ENCODE assay signal across 20 mouse cellular contexts in the genomic region with DNA sequence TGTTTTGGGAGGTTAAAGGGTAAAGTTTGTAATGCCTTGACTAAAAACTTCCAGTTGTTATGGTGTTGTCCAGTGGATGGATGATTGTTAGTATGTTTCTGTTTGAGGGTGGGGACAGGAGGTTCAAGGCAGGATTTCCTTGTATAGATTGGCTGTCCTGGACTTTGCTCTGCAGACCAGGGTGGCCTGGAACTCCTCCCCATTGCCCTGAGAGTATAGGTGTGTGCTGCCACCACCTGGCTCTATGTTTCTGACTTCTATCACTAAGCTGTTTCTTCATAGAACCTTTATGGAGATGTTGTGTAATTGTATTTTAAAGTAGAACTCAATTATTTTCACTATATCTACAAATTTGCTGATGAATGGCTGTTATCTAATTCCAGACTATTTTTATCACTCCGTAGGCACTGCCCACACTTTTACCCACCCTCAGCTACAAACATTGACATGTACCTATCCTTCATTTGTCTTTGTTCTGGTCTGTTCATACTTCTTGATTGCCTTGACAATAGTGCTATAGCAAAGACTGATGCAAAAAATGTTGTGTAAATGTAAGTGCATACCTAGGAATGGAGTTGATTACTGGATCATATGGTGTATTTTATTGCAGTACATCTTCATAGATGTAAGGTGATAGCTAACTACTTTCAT. TPM values are rescaled to one million over a fixed set of nuclear protein-coding genes. Genes with fewer than 3 reads are reported as not detected.
DNase-seq lines count a peak whose midpoint lies in the region; ATAC-seq and TF ChIP-seq lines count a peak whose summit lies in the region.
"Had no signal": no experiment of that assay in that cellular context is flagged by ENCODE, and none has a peak within 500 bp of the region (broad histone marks: within the 10 kb centered on the region; RNA-seq: fewer than 3 reads in every experiment).

No protein-coding gene starts in this region.

- H3K4me1 ChIP-seq in thymus, adult 2 months (replicated peaks; ENCODE audit: control insufficient read depth, insufficient read depth, low read length): no peaks in the 10 kb centered on the region
- H3K4me1 ChIP-seq in intestine, embryonic 16.5 days (ENCODE audit: control insufficient read depth, insufficient read depth, low read length): no peaks in the 10 kb centered on the region
- H3K4me1 ChIP-seq in forebrain, embryonic 14.5 days (ENCODE audit: control insufficient read depth, insufficient read depth, low read length): no peaks in the 10 kb centered on the region
- H3K4me1 ChIP-seq: forebrain, embryonic 13.5 days; limb, embryonic 15.5 days; midbrain, embryonic 10.5 days; neural tube, embryonic 12.5 days had no signal

- peak; percentile 28 for DNase-seq in thymus, postnatal 14 days
- DNase-seq in thymus, adult 2 months: no peak
- DNase-seq in forebrain, embryonic 14.5 days (ENCODE audit: low spot score): no peak
- DNase-seq in layer of hippocampus, postnatal 10 days (ENCODE audit: low spot score in 2 of 2): no peak
- DNase-seq: adrenal gland, postnatal 10 days; cerebellum, adult 11-12 months; cerebellum, postnatal 36 days; heart, adult 18-20 months; kidney, adult 11 months; kidney, postnatal 36 days; lung, postnatal 4 days; right cerebral cortex, postnatal 25 days; thymus, adult 18-20 months had no signal

- H3K27me3 ChIP-seq in thymus, adult 2 months (ENCODE audit: control insufficient read depth, insufficient read depth, low read length): no peaks in the 10 kb centered on the region
- H3K27me3 ChIP-seq in intestine, embryonic 16.5 days (replicated peaks; ENCODE audit: control insufficient read depth, insufficient read depth, low read length): no peaks in the 10 kb centered on the region
- H3K27me3 ChIP-seq in forebrain, embryonic 14.5 days (replicated peaks; ENCODE audit: control insufficient read depth, insufficient read depth, low read length): no peaks in the 10 kb centered on the region
- H3K27me3 ChIP-seq: forebrain, embryonic 13.5 days; limb, embryonic 15.5 days; neural tube, embryonic 12.5 days had no signal

- no peak for TF ChIP-seq POLR2A in thymus, adult 2 months (IDR thresholded peaks at IDR 0.05; ENCODE audit: control insufficient read depth, extremely low read depth, insufficient read depth, low read length, poor library complexity)

- H3K27ac ChIP-seq in thymus, adult 2 months (ENCODE audit: control insufficient read depth, insufficient read depth, low read length): no peak overlapping the region
- no peak overlapping the region for H3K27ac ChIP-seq in intestine, embryonic 16.5 days (ENCODE audit: low read length)
- H3K27ac ChIP-seq in forebrain, embryonic 14.5 days (ENCODE audit: low read depth, low read length): no peak overlapping the region
- H3K27ac ChIP-seq: forebrain, embryonic 13.5 days; limb, embryonic 15.5 days; midbrain, embryonic 10.5 days; neural tube, embryonic 12.5 days had no signal

- H3K36me3 ChIP-seq in thymus, adult 2 months (ENCODE audit: control insufficient read depth, insufficient read depth, low read length): peaks cover 96% of the 10 kb centered on the region
- peaks cover 23% of the 10 kb centered on the region for H3K36me3 ChIP-seq in intestine, embryonic 16.5 days (ENCODE audit: control insufficient read depth, insufficient read depth, low read length)
- peaks cover 71% of the 10 kb centered on the region for H3K36me3 ChIP-seq in forebrain, embryonic 14.5 days (ENCODE audit: control insufficient read depth, insufficient read depth, low read length)

- no peaks in the 10 kb centered on the region for H3K9me3 ChIP-seq in intestine, embryonic 16.5 days (ENCODE audit: control insufficient read depth, low read length)
- no peaks in the 10 kb centered on the region for H3K9me3 ChIP-seq in forebrain, embryonic 14.5 days (replicated peaks; ENCODE audit: control insufficient read depth, low read length)
- H3K9me3 ChIP-seq: forebrain, embryonic 13.5 days; limb, embryonic 15.5 days; midbrain, embryonic 10.5 days; neural tube, embryonic 12.5 days had no signal

- ATAC-seq in intestine, embryonic 16.5 days: peak; percentile 98
- ATAC-seq in neutrophil, adult 5-6 weeks (ENCODE audit: extremely low read depth, insufficient number of reproducible peaks, low FRiP score, poor library complexity, severe bottlenecking): 0 out of 2 replicates have a peak, but pooled peaks have one; percentile 23
- no peak for ATAC-seq in forebrain, embryonic 14.5 days
- no peak for ATAC-seq in granulocyte monocyte progenitor cell, adult 5-6 weeks (replicated peaks; ENCODE audit: poor library complexity, severe bottlenecking)
- ATAC-seq: forebrain, embryonic 13.5 days had no signal

- no peak for TF ChIP-seq CTCF in thymus, adult 2 months (IDR thresholded peaks at IDR 0.05; ENCODE audit: borderline replicate concordance, control insufficient read depth, extremely low read depth, insufficient read depth, low read length, poor library complexity)

- no peak overlapping the region for H3K4me2 ChIP-seq in intestine, embryonic 16.5 days (ENCODE audit: low read depth, low read length)
- H3K4me2 ChIP-seq in forebrain, embryonic 14.5 days (ENCODE audit: low read length): no peak overlapping the region
- H3K4me2 ChIP-seq: forebrain, embryonic 13.5 days; limb, embryonic 15.5 days; neural tube, embryonic 12.5 days had no signal

- H3K4me3 ChIP-seq in thymus, adult 2 months (ENCODE audit: control insufficient read depth, insufficient read depth, low read length): no peak overlapping the region
- no peak overlapping the region for H3K4me3 ChIP-seq in intestine, embryonic 16.5 days (ENCODE audit: low read length)
- no peak overlapping the region for H3K4me3 ChIP-seq in forebrain, embryonic 14.5 days (ENCODE audit: low read depth, low read length)
- H3K4me3 ChIP-seq: forebrain, embryonic 13.5 days; limb, embryonic 15.5 days; midbrain, embryonic 10.5 days; neural tube, embryonic 12.5 days had no signal

- no peak overlapping the region for H3K9ac ChIP-seq in intestine, embryonic 16.5 days (ENCODE audit: low read depth, low read length)
- no peak overlapping the region for H3K9ac ChIP-seq in forebrain, embryonic 14.5 days (ENCODE audit: low read length)
- H3K9ac ChIP-seq: forebrain, embryonic 13.5 days; limb, embryonic 15.5 days; neural tube, embryonic 12.5 days had no signal

- WGBS in thymus, adult 2 months: 95% methylated on average over 1 of the region's 1 CpGs
- WGBS in intestine, embryonic 16.5 days: 85% methylated on average over 1 of the region's 1 CpGs
- 92% methylated on average over 1 of the region's 1 CpGs for WGBS in forebrain, embryonic 14.5 days

RNA-seq across cellular contexts. Expression of gene Trim59, which starts 18.3 kb away (rescaled TPM):
- 9.3 and 22.2 TPM in 2 replicates for polyA plus RNA-seq in thymus, adult 2 months (2012; rRNA removed)
- polyA plus RNA-seq in intestine, embryonic 16.5 days (2015; fragmentation: Nextera tagmentation; extraction: Ambion mirVana): 55.0 and 56.6 TPM in 2 replicates
- total RNA-seq in neutrophil, adult 5-6 weeks (2017): 29.9 and 34.7 TPM in 2 replicates
- 72.4 and 82.6 TPM in 2 replicates for polyA plus RNA-seq in forebrain, embryonic 14.5 days (2014; fragmentation: Nextera tagmentation; extraction: Ambion mirVana)
- total RNA-seq in layer of hippocampus, postnatal 10 days (2021): 1 to 10 TPM; 8.6 to 8.7 TPM
- total RNA-seq in granulocyte monocyte progenitor cell, adult 5-6 weeks (2014; fragmentation: Nextera tagmentation): 28.7 and 33.7 TPM in 2 replicates
- 20.2 and 23.8 TPM in 2 replicates for total RNA-seq in granulocyte monocyte progenitor cell, adult 5-6 weeks (2017)

RNA-seq across cellular contexts. Expression of gene Smc4, which starts 21.7 kb away (rescaled TPM):
- 40.6 and 69.2 TPM in 2 replicates for polyA plus RNA-seq in thymus, adult 2 months (2012; rRNA removed)
- 104 and 121 TPM in 2 replicates for polyA plus RNA-seq in intestine, embryonic 16.5 days (2015; fragmentation: Nextera tagmentation; extraction: Ambion mirVana)
- 355 and 369 TPM in 2 replicates for total RNA-seq in neutrophil, adult 5-6 weeks (2017)
- 91.2 and 96.6 TPM in 2 replicates for polyA plus RNA-seq in forebrain, embryonic 14.5 days (2014; fragmentation: Nextera tagmentation; extraction: Ambion mirVana)
- 10 to 100 TPM; 14.7 to 15.5 TPM for total RNA-seq in layer of hippocampus, postnatal 10 days (2021)
- 115 and 179 TPM in 2 replicates for total RNA-seq in granulocyte monocyte progenitor cell, adult 5-6 weeks (2014; fragmentation: Nextera tagmentation)
- 624 and 700 TPM in 2 replicates for total RNA-seq in granulocyte monocyte progenitor cell, adult 5-6 weeks (2017)

RNA-seq across cellular contexts. Expression of gene Ift80, which starts 21.9 kb away (rescaled TPM):
- 20.8 and 21.3 TPM in 2 replicates for polyA plus RNA-seq in thymus, adult 2 months (2012; rRNA removed)
- 7.4 and 8.6 TPM in 2 replicates for polyA plus RNA-seq in intestine, embryonic 16.5 days (2015; fragmentation: Nextera tagmentation; extraction: Ambion mirVana)
- 29.7 and 30.4 TPM in 2 replicates for total RNA-seq in neutrophil, adult 5-6 weeks (2017)
- 11.9 and 12.5 TPM in 2 replicates for polyA plus RNA-seq in forebrain, embryonic 14.5 days (2014; fragmentation: Nextera tagmentation; extraction: Ambion mirVana)
- total RNA-seq in layer of hippocampus, postnatal 10 days (2021): 10 to 100 TPM; 13.4 to 22.5 TPM
- total RNA-seq in granulocyte monocyte progenitor cell, adult 5-6 weeks (2014; fragmentation: Nextera tagmentation): 11.9 and 16.4 TPM in 2 replicates
- 20.2 and 27.6 TPM in 2 replicates for total RNA-seq in granulocyte monocyte progenitor cell, adult 5-6 weeks (2017)

Comparison
In these comparisons a context has a peak if more than half of its experiments do, and no peak if none do; other contexts are left out.
1. ATAC-seq: peak in intestine, embryonic 16.5 days (single experiment) and neutrophil, adult 5-6 weeks (single experiment); none in forebrain, embryonic 14.5 days (single experiment) and granulocyte monocyte progenitor cell, adult 5-6 weeks (single experiment).
2. RNA of gene Smc4, which starts 21.7 kb away (total RNA-seq): 115 to 700 TPM in granulocyte monocyte progenitor cell, adult 5-6 weeks and 355 to 369 TPM in neutrophil, adult 5-6 weeks; 14.7 to 15.5 TPM in layer of hippocampus, postnatal 10 days; every median in the first group is over 4 times any median in the second.